Mouse (Mus musculus) layer of hippocampus, postnatal 36 days (tissue): ENCODE data around the gene Foxj1. TPM values are rescaled to one million over a fixed set of nuclear protein-coding genes. Genes with fewer than 3 reads are reported as not detected.

ENCODE experiments used
- DNase-seq, 2 experiments: peaks; one replicate each; pipeline ENCODE4 v3.0.0; 2022
- total RNA-seq, 2 experiments: library from RNA; stranded (reverse); gene quantifications; 2 replicates each; pipeline ENCODE4 v1.2.3; 2021

Foxj1 gene
- total RNA-seq, 2 experiments from 2014 or later = 4.3 to 5.8 TPM

DNA sequence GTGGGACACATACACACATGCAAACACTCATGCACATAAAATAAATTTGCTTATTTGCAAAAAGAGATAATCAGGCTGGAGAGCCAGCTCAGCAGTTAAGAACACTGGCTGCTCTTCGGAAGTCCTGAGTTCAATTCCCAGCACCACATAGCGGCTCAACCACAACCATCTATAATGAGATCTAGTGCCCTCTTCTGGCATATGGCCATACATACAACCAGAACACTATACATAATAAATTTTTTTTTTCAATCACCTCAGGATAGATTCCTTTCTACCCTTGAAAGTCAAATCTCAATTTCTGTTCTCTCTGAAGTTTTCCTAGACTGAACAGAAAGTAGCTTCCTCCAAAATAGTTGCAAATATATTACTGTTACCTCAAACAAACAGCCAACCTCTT lies 29.8 kb downstream of the Foxj1 start:
- DNase-seq = no peak

DNA sequence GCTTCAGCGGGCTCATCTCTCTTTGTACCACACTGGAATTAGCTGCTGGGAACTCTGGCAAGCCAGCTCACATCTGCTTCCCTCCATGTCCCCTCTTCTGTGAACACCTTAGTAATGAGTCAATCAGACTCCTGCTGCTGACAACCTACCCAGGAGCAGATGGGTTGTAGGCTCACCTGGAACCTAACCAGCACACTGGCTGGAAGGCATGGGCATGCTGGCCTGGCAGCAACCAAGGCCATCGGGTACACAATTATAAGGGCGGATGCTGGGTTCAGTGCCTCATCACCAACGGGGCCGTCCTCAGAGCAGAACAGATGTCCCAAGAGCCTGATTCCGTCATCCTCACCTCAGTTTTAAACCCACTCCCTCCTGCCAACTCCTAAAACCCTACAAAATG lies 36.6 kb downstream of the Foxj1 start:
- DNase-seq = no peak

DNA sequence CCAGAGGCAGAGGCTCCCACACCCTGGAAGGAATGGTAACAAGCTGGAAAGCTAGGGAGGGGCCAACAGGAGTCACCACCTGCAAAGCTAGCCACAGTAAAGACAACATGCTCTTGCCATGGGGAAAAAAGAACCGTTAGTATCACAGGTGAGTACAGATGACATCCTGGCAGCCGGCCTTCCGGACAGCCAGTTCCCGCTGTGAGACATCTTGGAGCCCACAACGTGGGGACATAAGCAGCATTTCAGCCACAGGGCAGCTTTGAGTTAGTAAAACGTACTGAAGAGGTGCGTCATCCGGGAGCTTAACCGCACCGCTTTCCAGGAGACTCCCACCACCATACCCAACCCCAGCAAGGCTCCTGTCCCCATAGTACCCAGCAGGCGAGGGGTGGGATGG lies 37.0 kb downstream of the Foxj1 start:
- DNase-seq = no peak

- no peak for DNase-seq
These were observed 38.2 kb downstream of the Foxj1 start for GRCm38 (mm10) chr11:116297017-116297416.

GRCm38 (mm10) chr11:116296191-116296734 lies 38.9 kb downstream of the Foxj1 start:
- DNase-seq = no peak

DNA sequence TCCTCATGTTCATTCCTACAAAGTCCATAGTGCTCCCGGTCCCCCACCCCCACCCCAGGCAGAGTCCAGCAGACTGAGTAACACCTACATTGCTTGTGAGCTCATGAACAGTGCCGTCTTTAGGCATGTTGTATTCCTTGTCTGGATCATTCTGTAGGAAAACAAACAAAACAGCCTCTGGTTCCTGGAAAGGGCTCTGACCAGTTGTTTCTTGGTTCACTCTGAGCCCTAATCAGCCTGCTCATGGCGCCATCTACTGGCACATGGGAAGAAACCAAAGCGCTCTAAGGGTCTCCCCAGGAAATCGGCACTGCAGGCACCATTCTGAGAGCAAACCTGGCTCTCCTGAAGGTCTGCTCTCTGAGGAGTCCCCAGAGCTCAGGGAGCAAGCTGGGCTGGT lies 40.9 kb downstream of the Foxj1 start:
- DNase-seq = no peak

DNA sequence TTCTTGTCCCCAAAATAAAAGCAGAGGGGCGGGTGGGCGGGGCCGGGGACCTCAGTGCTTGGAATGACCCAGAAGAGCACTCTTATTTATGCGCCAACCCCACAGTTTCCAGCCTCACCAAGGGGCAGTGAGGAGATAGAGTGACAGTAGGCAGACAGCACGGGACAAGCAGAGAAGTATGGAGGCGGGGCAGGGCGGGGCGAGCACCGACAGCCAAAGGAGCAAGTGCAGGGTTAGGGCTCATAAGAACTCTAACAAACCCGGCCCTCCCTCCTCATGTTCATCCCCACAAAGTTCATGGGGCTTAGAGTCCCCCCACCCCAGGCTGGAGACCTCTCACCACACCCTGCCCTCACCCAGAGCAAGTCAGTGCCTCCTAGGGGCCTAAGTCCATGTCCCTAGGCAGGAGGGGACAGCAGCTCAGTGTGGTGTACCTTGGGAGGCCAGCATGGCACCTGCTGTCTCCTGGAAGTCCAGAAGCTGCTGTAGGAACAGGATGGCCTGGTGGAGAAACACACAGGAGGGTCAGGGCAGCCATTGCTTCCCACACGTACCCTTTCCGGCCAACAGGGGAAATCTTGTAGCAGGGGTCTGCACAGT lies 41.6 kb downstream of the Foxj1 start:
- DNase-seq = no peak

DNA sequence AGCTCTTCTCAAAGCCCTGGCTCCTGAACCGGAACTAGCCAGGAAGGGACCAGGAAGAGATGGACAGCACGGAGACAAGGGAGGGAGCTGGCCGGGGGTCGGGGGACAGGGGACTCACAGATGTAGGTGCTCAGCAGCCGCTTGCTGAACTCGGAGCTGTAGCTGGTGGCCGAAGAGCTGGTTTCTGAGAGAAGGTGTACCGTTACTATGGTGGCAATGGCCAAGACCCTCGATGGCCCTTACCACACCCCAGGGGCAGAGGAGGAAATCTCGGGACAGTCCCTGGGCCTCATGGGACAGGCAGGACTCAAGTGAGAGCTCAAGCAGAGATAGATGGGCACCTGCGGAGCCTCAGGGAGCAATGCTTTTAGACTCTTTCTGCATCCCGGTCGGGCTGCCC lies 42.8 kb downstream of the Foxj1 start:
- DNase-seq = no peak

GRCm38 (mm10) chr11:116290556-116290955 lies 44.6 kb downstream of the Foxj1 start:
- DNase-seq = no peak

GRCm38 (mm10) chr11:116287351-116287750 lies 47.8 kb downstream of the Foxj1 start:
- no peak for DNase-seq

GRCm38 (mm10) chr11:116285770-116286191 lies 49.4 kb downstream of the Foxj1 start:
- DNase-seq = no peak

DNA sequence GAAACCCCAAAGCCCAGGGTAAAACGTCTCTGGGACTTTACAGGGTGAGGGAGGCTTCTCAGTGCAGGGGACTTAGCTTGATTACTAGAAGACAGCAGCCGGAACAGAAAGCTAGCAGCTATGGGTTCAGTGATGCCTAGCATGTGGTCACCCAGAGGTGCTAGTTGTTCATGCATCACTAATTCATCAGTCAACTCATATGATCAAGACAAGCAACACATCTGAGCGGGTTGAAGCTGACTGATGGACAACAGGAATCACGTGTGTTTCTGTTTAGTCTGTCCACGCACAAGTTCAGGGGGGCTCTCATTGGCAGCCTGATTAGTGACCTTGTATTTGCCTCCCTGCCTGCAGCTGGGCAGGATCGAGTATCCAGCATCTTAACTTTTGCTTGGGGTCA lies 51.2 kb downstream of the Foxj1 start:
- DNase-seq = no peak

GRCm38 (mm10) chr11:116282912-116283521 lies 52.2 kb downstream of the Foxj1 start:
- DNase-seq = no peak

DNA sequence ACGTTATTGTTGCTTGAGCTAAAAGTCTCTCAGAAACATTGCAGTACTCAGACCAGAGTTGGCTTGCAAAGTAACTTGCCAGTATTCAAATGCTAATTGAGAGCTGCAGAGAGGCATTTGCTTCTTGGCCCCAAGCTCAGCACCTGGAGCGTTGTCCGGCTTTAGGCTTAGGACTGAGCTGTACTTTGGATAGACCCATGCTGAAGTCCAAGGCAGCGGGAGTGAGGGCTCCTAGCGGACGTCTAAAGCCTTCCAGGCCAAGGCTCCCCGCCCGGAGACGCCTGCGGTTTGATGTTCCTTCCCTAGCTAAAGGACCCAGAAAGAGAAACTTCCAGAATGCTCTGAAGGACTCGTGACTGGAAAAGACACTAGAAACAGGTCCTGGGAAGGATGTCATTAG lies 53.1 kb downstream of the Foxj1 start:
- no peak for DNase-seq

GRCm38 (mm10) chr11:116281671-116282070 lies 53.5 kb downstream of the Foxj1 start:
- DNase-seq = no peak

DNA sequence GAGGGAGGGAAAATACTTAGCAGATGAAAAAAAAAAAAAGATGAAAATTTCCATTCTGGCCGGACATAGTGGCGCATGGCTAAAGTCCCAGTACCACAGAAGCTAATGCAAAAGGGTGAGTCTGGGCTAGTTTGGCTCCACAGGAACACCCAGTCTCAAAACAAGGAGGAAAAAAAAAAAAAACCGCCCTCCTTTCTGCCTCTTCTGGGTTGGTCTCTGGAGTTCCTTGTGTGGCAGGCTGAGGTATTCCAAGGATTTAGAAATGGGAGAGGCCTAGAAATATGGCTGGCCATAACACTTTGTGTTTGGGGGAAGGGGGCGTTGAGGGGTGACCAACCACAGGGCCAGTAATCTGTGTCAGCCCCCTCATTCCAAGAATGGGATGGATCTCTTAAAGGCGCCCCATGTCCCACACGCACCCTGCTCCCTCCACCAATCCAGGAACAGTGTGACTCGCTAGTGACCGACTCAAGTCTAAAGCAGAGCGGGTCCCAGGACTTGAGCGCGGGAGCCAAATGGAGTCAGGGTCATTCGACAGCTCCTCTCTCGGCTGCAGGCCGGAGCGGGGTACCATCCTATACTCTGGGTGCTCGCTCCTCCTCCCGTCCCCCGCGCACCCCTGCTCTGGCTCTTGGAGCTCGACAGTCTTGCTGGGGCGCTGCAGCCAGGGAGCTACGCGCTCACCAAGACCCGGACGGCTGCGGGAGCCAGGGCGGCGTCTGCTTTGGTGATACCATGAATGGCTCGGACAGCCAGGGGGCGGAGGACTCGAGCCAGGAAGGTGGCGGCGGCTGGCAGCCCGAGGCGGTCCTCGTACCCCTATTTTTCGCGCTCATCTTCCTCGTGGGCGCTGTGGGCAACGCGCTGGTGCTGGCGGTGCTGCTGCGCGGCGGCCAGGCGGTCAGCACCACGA lies 54.2 kb downstream of the Foxj1 start, which contains the start of gene Galr2:
Gene Galr2 (plus strand): TSS at position 189 of the 913 bp plus-strand sequence.
- no peak for DNase-seq

Other genes starting within 250 kb of the Foxj1 start
- gene Wbp2, start 248.4 kb downstream of the Foxj1 start, total RNA-seq = 100 to 1,000 TPM; 402 to 404 TPM
- gene Trim47, start 208.2 kb downstream of the Foxj1 start, total RNA-seq = 1 to 10 TPM; 4.4 to 4.6 TPM
- 1 to 10 TPM; 7.1 to 8.0 TPM for gene Trim65, start 204.3 kb downstream of the Foxj1 start, total RNA-seq
- 10 to 100 TPM; 55.1 to 58.2 TPM for gene Mrpl38, start 196.5 kb downstream of the Foxj1 start, total RNA-seq
- gene Fbf1, start 167.2 kb downstream of the Foxj1 start, total RNA-seq = 10 to 100 TPM; 80.9 to 95.6 TPM
- 10 to 100 TPM; 36.1 to 45.4 TPM for gene Ten1, start 136.5 kb downstream of the Foxj1 start, total RNA-seq
- gene Acox1, start 136.4 kb downstream of the Foxj1 start, total RNA-seq = 100 to 1,000 TPM; 119 to 126 TPM
- gene Evpl, start 97.3 kb downstream of the Foxj1 start, total RNA-seq = under 1 TPM; 0.25 to 0.85 TPM
- 10 to 100 TPM; 60.7 to 66.0 TPM for gene Srp68, start 61.2 kb downstream of the Foxj1 start, total RNA-seq
- not detected for gene Galr2, start 54.5 kb downstream of the Foxj1 start, total RNA-seq
- gene Exoc7, start 28.2 kb downstream of the Foxj1 start, total RNA-seq = 10 to 100 TPM; 77.1 to 80.9 TPM
- gene Rnf157, start 77.6 kb upstream of the Foxj1 start, total RNA-seq = 100 to 1,000 TPM; 212 to 247 TPM
- 10 to 100 TPM; 37.4 to 38.0 TPM for gene Ubald2, start 98.7 kb upstream of the Foxj1 start, total RNA-seq
- not detected for gene Qrich2, start 130.8 kb upstream of the Foxj1 start, total RNA-seq
- gene Prpsap1, start 158.8 kb upstream of the Foxj1 start, total RNA-seq = 10 to 100 TPM; 93.0 to 93.3 TPM
- gene Sphk1, start 195.5 kb upstream of the Foxj1 start, total RNA-seq = 1 to 10 TPM; 1.3 to 2.4 TPM
- gene Ube2o, start 246.0 kb upstream of the Foxj1 start, total RNA-seq = 10 to 100 TPM; 91.3 to 98.8 TPM